Mouse (Mus musculus) limb, embryonic 11.5 days (tissue): ENCODE measurements around the gene Cpne4. TPM values are rescaled to one million over a fixed set of nuclear protein-coding genes. Genes with fewer than 3 reads are reported as not detected.
A peak's percentile ranks its signal among the peaks of the same experiment; 100 is the strongest.

Experiments
- ATAC-seq: fragments of 200-750 bp; cut with Nextera tagmentation; 2 replicates; pipeline ENCODE4 v1.8.0; 2017; ENCODE audit warnings: low read depth; ENCODE audit not compliant: insufficient number of reproducible peaks, low FRiP score, low TSS enrichment
- DNase-seq: peaks from one replicate; pipeline ENCODE4 v3.0.0-alpha.2; 2015; ENCODE audit warnings: low spot score
- H3K27ac ChIP-seq: fragments of 300-500 bp; sonication (generic); replicated peaks from 2 replicates; pipeline ENCODE4 v1.5.1; 2014; ENCODE audit warnings: low read depth, mild to moderate bottlenecking, low read length
- H3K27me3 ChIP-seq: fragments of 300-500 bp; sonication (generic); 2 replicates; pipeline ENCODE4 v1.6.1; 2014; ENCODE audit warnings: mild to moderate bottlenecking, low read length, mixed read lengths; ENCODE audit not compliant: control insufficient read depth, insufficient read depth
- H3K36me3 ChIP-seq: fragments of 300-500 bp; sonication (generic); 2 replicates; pipeline ENCODE4 v1.6.1; 2014; ENCODE audit warnings: mild to moderate bottlenecking, low read length, moderate library complexity, mixed read lengths; ENCODE audit not compliant: control insufficient read depth, insufficient read depth
- H3K4me1 ChIP-seq: fragments of 300-500 bp; sonication (generic); 2 replicates; pipeline ENCODE4 v1.6.1; 2014; ENCODE audit warnings: low read length, mixed read lengths; ENCODE audit not compliant: control insufficient read depth, insufficient read depth
- H3K4me2 ChIP-seq: fragments of 300-500 bp; sonication (generic); 2 replicates; pipeline ENCODE4 v1.6.1; 2014; ENCODE audit warnings: low read depth, mild to moderate bottlenecking, moderate library complexity; ENCODE audit not compliant: severe bottlenecking
- H3K4me3 ChIP-seq: fragments of 300-500 bp; sonication (generic); 2 replicates; pipeline ENCODE4 v1.5.1; 2014; ENCODE audit warnings: low read depth, low read length
- H3K9ac ChIP-seq: fragments of 300-500 bp; sonication (generic); 2 replicates; pipeline ENCODE4 v1.6.1; 2014; ENCODE audit warnings: mild to moderate bottlenecking, low read length
- H3K9me3 ChIP-seq: fragments of 300-500 bp; sonication (generic); 2 replicates; pipeline ENCODE4 v1.6.1; 2016; ENCODE audit warnings: low read length; ENCODE audit not compliant: control insufficient read depth
- WGBS: fragments of 180-500 bp; shearing (Covaris S2); extraction: QIAGEN DNeasy Blood & Tissue Kit; methylation state at CpG from one replicate; pipeline ENCODE4 v1.1.7; 2014; 5-methylcytosine and 5-hydroxymethylcytosine counted together
- polyA plus RNA-seq: library from polyadenylated mRNA; unstranded; fragments of >200 nt; fragmentation: Nextera tagmentation; extraction: Ambion mirVana; gene quantifications from 2 replicates; pipeline ENCODE4 v1.2.1, GENCODE M21; 2014

Cpne4 gene
- polyA plus RNA-seq, 1 experiment from 2014 or later, result not detected

- Histone ChIP-seq H3K4me3 (no peak overlapping the region), H3K36me3 (no peaks in the 10 kb centered on the region), H3K27me3 (no peaks in the 10 kb centered on the region), H3K27ac (no peak overlapping the region), H3K4me1 (no peaks in the 10 kb centered on the region), H3K9ac (no peak overlapping the region), H3K9me3 (no peaks in the 10 kb centered on the region), H3K4me2 (no peak overlapping the region)
- ATAC-seq (no peak), DNase-seq (peak; percentile 4)
- WGBS, result 82% methylated on average over 1 of the region's 1 CpGs
Measured at GRCm38 (mm10) chr9:104865830-104866229, 318.7 kb downstream of the Cpne4 start.

- WGBS, result 90% methylated on average over 4 of the region's 4 CpGs
- DNase-seq, result no peak
- no peak overlapping the region for H3K4me2 ChIP-seq
Measured at GRCm38 (mm10) chr9:104872586-104872985, 325.5 kb downstream of the Cpne4 start.

GRCm38 (mm10) chr9:104874157-104874556 is 327.1 kb downstream of the Cpne4 start:
- Histone ChIP-seq H3K27me3 (no peaks in the 10 kb centered on the region), H3K4me1 (no peaks in the 10 kb centered on the region), H3K9ac (no peak overlapping the region), H3K4me2 (no peak overlapping the region), H3K27ac (no peak overlapping the region), H3K9me3 (no peaks in the 10 kb centered on the region), H3K36me3 (no peaks in the 10 kb centered on the region), H3K4me3 (no peak overlapping the region)
- DNase-seq, result no peak
- WGBS, result 70% methylated on average over 3 of the region's 3 CpGs
- no peak for ATAC-seq

More at GRCm38 (mm10) chr9:104872586-104872985, 325.5 kb downstream of the Cpne4 start:
- no peak for ATAC-seq
- Histone ChIP-seq H3K27ac (no peak overlapping the region), H3K9ac (no peak overlapping the region), H3K4me1 (no peaks in the 10 kb centered on the region), H3K9me3 (no peaks in the 10 kb centered on the region), H3K27me3 (no peaks in the 10 kb centered on the region), H3K36me3 (no peaks in the 10 kb centered on the region), H3K4me3 (no peak overlapping the region)

- Histone ChIP-seq H3K9ac (no peak overlapping the region), H3K36me3 (no peaks in the 10 kb centered on the region), H3K27ac (no peak overlapping the region), H3K4me1 (no peaks in the 10 kb centered on the region), H3K4me2 (no peak overlapping the region), H3K27me3 (no peaks in the 10 kb centered on the region), H3K4me3 (no peak overlapping the region), H3K9me3 (no peaks in the 10 kb centered on the region)
- DNase-seq (no peak), ATAC-seq (no peak)
- 80% methylated on average over 3 of the region's 3 CpGs for WGBS
Measured at GRCm38 (mm10) chr9:104877014-104877413, 329.9 kb downstream of the Cpne4 start.

- H3K27me3 ChIP-seq, result no peaks in the 10 kb centered on the region
- H3K9ac ChIP-seq, result no peak overlapping the region
- no peaks in the 10 kb centered on the region for H3K36me3 ChIP-seq
- no peak overlapping the region for H3K4me2 ChIP-seq
- H3K27ac ChIP-seq, result no peak overlapping the region
- H3K4me3 ChIP-seq, result no peak overlapping the region
- WGBS, result 89% methylated on average over 6 of the region's 6 CpGs
- no peak for ATAC-seq
- H3K9me3 ChIP-seq, result no peaks in the 10 kb centered on the region
- DNase-seq, result no peak
- no peaks in the 10 kb centered on the region for H3K4me1 ChIP-seq
Measured at GRCm38 (mm10) chr9:104878558-104878957, 331.5 kb downstream of the Cpne4 start.

GRCm38 (mm10) chr9:104890517-104890916 is 343.4 kb downstream of the Cpne4 start:
- no peaks in the 10 kb centered on the region for H3K36me3 ChIP-seq
- no peak overlapping the region for H3K9ac ChIP-seq
- no peak overlapping the region for H3K4me2 ChIP-seq
- H3K4me3 ChIP-seq, result no peak overlapping the region
- H3K9me3 ChIP-seq, result no peaks in the 10 kb centered on the region
- no peaks in the 10 kb centered on the region for H3K27me3 ChIP-seq
- no peak overlapping the region for H3K27ac ChIP-seq
- no peaks in the 10 kb centered on the region for H3K4me1 ChIP-seq
- DNase-seq (no peak), ATAC-seq (no peak)
- 80% methylated on average over 3 of the region's 3 CpGs for WGBS

- Histone ChIP-seq H3K27me3 (no peaks in the 10 kb centered on the region), H3K9ac (no peak overlapping the region), H3K36me3 (no peaks in the 10 kb centered on the region), H3K4me3 (no peak overlapping the region), H3K27ac (no peak overlapping the region), H3K4me2 (no peak overlapping the region), H3K4me1 (no peaks in the 10 kb centered on the region), H3K9me3 (no peaks in the 10 kb centered on the region)
- 85% methylated on average over 4 of the region's 4 CpGs for WGBS
- no peak for DNase-seq
- no peak; the same call in 1 of the 2 replicates for ATAC-seq
Measured at GRCm38 (mm10) chr9:104895360-104895759, 348.3 kb downstream of the Cpne4 start.

GRCm38 (mm10) chr9:104901118-104901517 is 354.0 kb downstream of the Cpne4 start:
- Histone ChIP-seq H3K4me1 (no peaks in the 10 kb centered on the region), H3K27ac (no peak overlapping the region), H3K27me3 (no peaks in the 10 kb centered on the region), H3K9ac (no peak overlapping the region), H3K9me3 (no peaks in the 10 kb centered on the region), H3K36me3 (no peaks in the 10 kb centered on the region), H3K4me3 (no peak overlapping the region), H3K4me2 (no peak overlapping the region)
- 53% methylated on average over 6 of the region's 6 CpGs for WGBS
- DNase-seq, result no peak
- ATAC-seq, result no peak

GRCm38 (mm10) chr9:104901827-104902226 is 354.7 kb downstream of the Cpne4 start:
- no peaks in the 10 kb centered on the region for H3K9me3 ChIP-seq
- no peak overlapping the region for H3K4me2 ChIP-seq
- no peaks in the 10 kb centered on the region for H3K4me1 ChIP-seq
- DNase-seq (no peak), ATAC-seq (no peak)
- H3K36me3 ChIP-seq, result no peaks in the 10 kb centered on the region
- H3K4me3 ChIP-seq, result no peak overlapping the region
- 39% methylated on average over 2 of the region's 2 CpGs for WGBS
- H3K27me3 ChIP-seq, result no peaks in the 10 kb centered on the region
- H3K9ac ChIP-seq, result no peak overlapping the region
- H3K27ac ChIP-seq, result no peak overlapping the region
